ENCODE assay signal across 12 mouse cellular contexts in genomic region chr16:29977711-29978110, GRCm38 (mm10).
DNase-seq lines count a peak whose midpoint lies in the region; ATAC-seq and TF ChIP-seq lines count a peak whose summit lies in the region.
"Had no signal": no experiment of that assay in that cellular context is flagged by ENCODE, and none has a peak within 500 bp of the region (broad histone marks: within the 10 kb centered on the region; RNA-seq: fewer than 3 reads in every experiment).

No protein-coding gene starts in this region.

- no peak overlapping the region for H3K9ac ChIP-seq in midbrain, embryonic 13.5 days (replicated peaks)
- H3K9ac ChIP-seq: embryonic facial prominence, embryonic 12.5 days; liver, postnatal 0 days had no signal

- H3K4me3 ChIP-seq in lung, adult 2 months (replicated peaks; ENCODE audit: extremely low read depth, low read depth, low read length), result no peak overlapping the region
- peak overlapping the region; percentile 32; the same call in 1 of the 2 replicates for H3K4me3 ChIP-seq in E14TG2a.4 (replicated peaks; ENCODE audit: low read length)
- no peak overlapping the region for H3K4me3 ChIP-seq in limb, embryonic 10.5 days
- no peak overlapping the region for H3K4me3 ChIP-seq in midbrain, embryonic 13.5 days (replicated peaks)
- H3K4me3 ChIP-seq: embryonic facial prominence, embryonic 12.5 days had no signal

- TF ChIP-seq CTCF in lung, adult 2 months (IDR thresholded peaks at IDR 0.05; ENCODE audit: insufficient read depth, low read length), result no peak
- TF ChIP-seq CTCF in E14TG2a.4 (conservative IDR thresholded peaks at IDR 0.05; ENCODE audit: low read length), result no peak

- H3K27ac ChIP-seq in limb, embryonic 10.5 days, result peak overlapping the region; percentile 59; the same call in 1 of the 2 replicates
- H3K27ac ChIP-seq in midbrain, embryonic 13.5 days, result no peak overlapping the region
- H3K27ac ChIP-seq: embryonic facial prominence, embryonic 12.5 days had no signal

- no peaks in the 10 kb centered on the region for H3K9me3 ChIP-seq in E14TG2a.4 (ENCODE audit: low read length)
- no peaks in the 10 kb centered on the region for H3K9me3 ChIP-seq in limb, embryonic 10.5 days (replicated peaks)
- H3K9me3 ChIP-seq in midbrain, embryonic 13.5 days, result no peaks in the 10 kb centered on the region
- H3K9me3 ChIP-seq: embryonic facial prominence, embryonic 12.5 days had no signal

- peak; percentile 66 to 71 for DNase-seq in lung, adult 18-20 months
- DNase-seq in lung, adult 2 months, result no peak
- no peak for DNase-seq in limb, embryonic 10.5 days (ENCODE audit: low spot score)
- no peak for DNase-seq in kidney, postnatal 25 days
- DNase-seq in cerebellum, adult 11 months, result no peak
- DNase-seq: heart, postnatal 4 days; kidney, adult 9 months; liver, postnatal 0 days had no signal

- peak; percentile 50 for ATAC-seq in megakaryocyte progenitor cell, adult 5-6 weeks (replicated peaks; ENCODE audit: poor library complexity)
- no peak for ATAC-seq in midbrain, embryonic 13.5 days
- ATAC-seq: liver, postnatal 0 days had no signal

- 57% methylated on average over 8 of the region's 8 CpGs for WGBS in lung, adult 2 months
- 53% methylated on average over 8 of the region's 8 CpGs for WGBS in limb, embryonic 10.5 days
- 61% methylated on average over 8 of the region's 8 CpGs for WGBS in midbrain, embryonic 13.5 days

- no peaks in the 10 kb centered on the region for H3K36me3 ChIP-seq in E14TG2a.4 (ENCODE audit: insufficient read depth, low read length)
- no peaks in the 10 kb centered on the region for H3K36me3 ChIP-seq in limb, embryonic 10.5 days
- no peaks in the 10 kb centered on the region for H3K36me3 ChIP-seq in midbrain, embryonic 13.5 days
- H3K36me3 ChIP-seq: embryonic facial prominence, embryonic 12.5 days had no signal

- H3K27me3 ChIP-seq in E14TG2a.4 (ENCODE audit: insufficient read depth, low read length), result peaks cover 26% of the 10 kb centered on the region
- peaks cover 18% of the 10 kb centered on the region for H3K27me3 ChIP-seq in limb, embryonic 10.5 days (ENCODE audit: low read depth, poor library complexity, severe bottlenecking)
- H3K27me3 ChIP-seq in midbrain, embryonic 13.5 days, result peaks cover 10% of the 10 kb centered on the region; the same call in 1 of the 2 replicates
- H3K27me3 ChIP-seq: embryonic facial prominence, embryonic 12.5 days had no signal

- no peak for TF ChIP-seq POLR2A in lung, adult 2 months (IDR thresholded peaks at IDR 0.05; ENCODE audit: borderline replicate concordance, extremely low read depth, low read depth, low read length)

- H3K4me2 ChIP-seq in midbrain, embryonic 13.5 days (replicated peaks), result no peak overlapping the region
- H3K4me2 ChIP-seq: embryonic facial prominence, embryonic 12.5 days had no signal

- 0 out of 2 replicates have a peak, but pooled peaks cover 2% of the 10 kb centered on the region for H3K4me1 ChIP-seq in lung, adult 2 months (ENCODE audit: control insufficient read depth, insufficient read depth, low read length)
- H3K4me1 ChIP-seq in E14TG2a.4 (replicated peaks; ENCODE audit: low read depth, low read length), result peaks cover 73% of the 10 kb centered on the region
- peaks cover 23% of the 10 kb centered on the region for H3K4me1 ChIP-seq in limb, embryonic 10.5 days
- peaks cover 3% of the 10 kb centered on the region; the same call in 1 of the 2 replicates for H3K4me1 ChIP-seq in midbrain, embryonic 13.5 days (replicated peaks)

Comparison
In these comparisons a context has a peak if more than half of its experiments do, and no peak if none do; other contexts are left out.
1. DNase-seq: peak in lung, adult 18-20 months (2 of 2); none in lung, adult 2 months (single experiment), limb, embryonic 10.5 days (single experiment), kidney, postnatal 25 days (0 of 2) and cerebellum, adult 11 months (single experiment).